Mouse (Mus musculus) layer of hippocampus, postnatal 25 days (tissue): ENCODE data around the gene Luc7l2. TPM values are rescaled to one million over a fixed set of nuclear protein-coding genes. Genes with fewer than 3 reads are reported as not detected.
A peak's percentile ranks its signal among the peaks of the same experiment; 100 is the strongest.

Source experiments
- DNase-seq, 2 experiments: peaks; one replicate each; pipeline ENCODE4 v3.0.0; 2022; ENCODE audit warnings: mixed read lengths in 2 of 2, low spot score in 1 of 2; ENCODE audit errors: extremely low spot score in 1 of 2
- microRNA-seq, 2 experiments: library from miRNA; unstranded; fragments of <30 nt; microRNA quantifications; one replicate each; pipeline ENCODE4 v1.2.0; 2021
- total RNA-seq, 2 experiments: library from RNA; stranded (reverse); gene quantifications; 2 replicates each; pipeline ENCODE4 v1.2.3; 2021

Luc7l2 gene
- total RNA-seq, 2 experiments from 2014 or later = 133 to 214 TPM

- DNase-seq = no peak
Observed at GRCm38 (mm10) chr6:38643039-38643438, 91.9 kb downstream of the Luc7l2 start.

DNA sequence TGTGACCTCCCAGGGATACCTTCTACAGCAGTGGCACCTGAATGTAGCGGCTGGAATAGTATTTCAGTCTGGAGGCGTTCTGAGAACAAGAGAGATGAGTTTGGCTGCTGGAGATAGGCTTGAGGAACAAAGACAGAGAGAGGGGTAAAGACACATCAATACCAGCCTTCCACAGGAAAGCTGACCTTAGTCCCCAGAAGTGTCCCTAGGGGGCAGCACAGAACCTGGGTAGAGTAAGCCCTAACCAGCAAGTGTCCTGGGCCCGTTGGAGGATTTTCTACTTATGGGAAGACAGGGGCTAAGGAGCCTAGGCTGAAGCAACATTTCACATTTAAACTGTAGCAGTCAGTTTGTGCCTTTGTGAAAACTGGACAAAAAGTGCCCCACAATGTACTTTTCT is 98.4 kb downstream of the Luc7l2 start:
- DNase-seq = no peak

DNA sequence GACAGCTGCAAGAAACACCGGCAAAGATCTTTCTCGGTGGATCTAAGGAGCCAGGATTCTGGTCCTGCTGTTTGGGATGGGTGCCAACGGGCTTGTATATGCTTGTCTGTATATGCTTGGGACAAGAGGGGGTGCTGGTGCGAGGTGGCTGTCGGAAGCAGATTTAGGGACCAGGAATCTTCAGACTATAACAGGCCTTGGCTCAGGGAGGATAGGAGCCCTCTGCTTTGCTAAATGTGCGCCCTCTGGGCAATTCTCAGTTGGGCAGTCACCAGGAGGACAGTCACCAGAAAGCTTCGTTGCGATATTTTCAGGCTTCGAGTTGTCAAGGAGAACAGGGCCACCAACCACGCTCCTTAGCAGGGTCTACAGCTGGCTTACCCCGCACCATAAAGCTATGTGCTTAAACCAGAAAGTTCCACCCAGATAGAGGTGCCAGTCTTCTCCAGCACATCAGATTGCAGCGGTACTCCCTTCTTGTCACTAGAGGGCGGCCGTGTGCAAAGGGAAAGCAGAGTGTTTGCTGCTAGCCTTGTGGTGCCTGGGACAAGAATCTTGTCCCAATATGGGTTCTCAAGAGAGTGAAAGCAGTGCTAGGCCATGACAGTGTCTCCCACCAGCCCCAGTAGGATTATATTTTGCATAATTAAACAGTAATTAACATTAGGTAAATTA is 99.3 kb downstream of the Luc7l2 start:
- DNase-seq = peak; percentile 52 to 66

Small RNA genes lying within 50 kb of the gene (microRNA-seq; reads per million reads assigned to microRNA genes)
- gene Mir7670 = 0 reads per million in 2 experiments

Other genes with a start within 250 kb of the Luc7l2 start
- gene Zc3hav1, start 196.7 kb upstream of the Luc7l2 start, total RNA-seq = 1 to 10 TPM; 2.7 to 3.0 TPM
- 10 to 100 TPM in 1 of 2 experiments, 1 to 10 TPM in 1; 9.0 to 11.8 TPM for gene Ttc26, start 169.9 kb upstream of the Luc7l2 start, total RNA-seq
- gene Ubn2, start 117.4 kb upstream of the Luc7l2 start, total RNA-seq = 10 to 100 TPM; 33.8 to 46.4 TPM
- 10 to 100 TPM; 50.7 to 63.4 TPM for gene Fmc1, start 17.8 kb upstream of the Luc7l2 start, total RNA-seq
- 1 to 10 TPM in 1 of 2 experiments, under 1 TPM in 1; 0.94 to 1.4 TPM for gene Klrg2, start 85.9 kb downstream of the Luc7l2 start, total RNA-seq
- 10 to 100 TPM; 78.5 to 83.7 TPM for gene Clec2l, start 111.7 kb downstream of the Luc7l2 start, total RNA-seq